Mouse (Mus musculus): ENCODE results near the gene Ccdc27. TPM values are rescaled to one million over a fixed set of nuclear protein-coding genes. Genes with fewer than 3 reads are reported as not detected.

Gene Ccdc27
- polyA plus RNA-seq, 1 experiment from 2014 or later: 0.10 TPM

DNA sequence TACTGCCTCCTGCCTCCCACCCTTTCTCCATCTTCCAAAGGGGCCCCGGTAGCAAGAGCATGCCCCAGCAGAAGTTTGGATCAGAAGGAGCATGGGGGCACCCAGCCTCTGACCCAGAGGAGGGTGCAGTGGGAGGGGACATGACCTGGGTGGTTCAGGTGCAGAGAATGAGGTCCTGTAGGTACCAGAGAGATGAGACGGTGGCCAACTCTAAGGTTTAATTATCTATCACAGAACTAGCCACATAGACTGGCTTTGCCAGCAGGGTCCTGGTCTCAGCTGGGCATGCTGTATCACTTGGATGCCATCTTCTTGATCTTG, 16.1 kb downstream of the Ccdc27 start:
- no peak for ATAC-seq (ENCODE audit: insufficient number of reproducible peaks, low FRiP score)
- Histone ChIP-seq H3K9me3 (replicated peaks) (no peaks in the 10 kb centered on the region), H3K4me1 (replicated peaks) (peaks cover 47% of the 10 kb centered on the region), H3K4me2 (peak overlapping the region; percentile 87), H3K27ac (ENCODE audit: poor library complexity, severe bottlenecking) (no peak overlapping the region), H3K36me3 (peaks cover 17% of the 10 kb centered on the region), H3K9ac (peak overlapping the region; percentile 80), H3K27me3 (replicated peaks) (peaks cover 5% of the 10 kb centered on the region; the same call in 1 of the 2 replicates), H3K4me3 (peak overlapping the region; percentile 56)
- WGBS: 35% methylated on average over 2 of the region's 2 CpGs

DNA sequence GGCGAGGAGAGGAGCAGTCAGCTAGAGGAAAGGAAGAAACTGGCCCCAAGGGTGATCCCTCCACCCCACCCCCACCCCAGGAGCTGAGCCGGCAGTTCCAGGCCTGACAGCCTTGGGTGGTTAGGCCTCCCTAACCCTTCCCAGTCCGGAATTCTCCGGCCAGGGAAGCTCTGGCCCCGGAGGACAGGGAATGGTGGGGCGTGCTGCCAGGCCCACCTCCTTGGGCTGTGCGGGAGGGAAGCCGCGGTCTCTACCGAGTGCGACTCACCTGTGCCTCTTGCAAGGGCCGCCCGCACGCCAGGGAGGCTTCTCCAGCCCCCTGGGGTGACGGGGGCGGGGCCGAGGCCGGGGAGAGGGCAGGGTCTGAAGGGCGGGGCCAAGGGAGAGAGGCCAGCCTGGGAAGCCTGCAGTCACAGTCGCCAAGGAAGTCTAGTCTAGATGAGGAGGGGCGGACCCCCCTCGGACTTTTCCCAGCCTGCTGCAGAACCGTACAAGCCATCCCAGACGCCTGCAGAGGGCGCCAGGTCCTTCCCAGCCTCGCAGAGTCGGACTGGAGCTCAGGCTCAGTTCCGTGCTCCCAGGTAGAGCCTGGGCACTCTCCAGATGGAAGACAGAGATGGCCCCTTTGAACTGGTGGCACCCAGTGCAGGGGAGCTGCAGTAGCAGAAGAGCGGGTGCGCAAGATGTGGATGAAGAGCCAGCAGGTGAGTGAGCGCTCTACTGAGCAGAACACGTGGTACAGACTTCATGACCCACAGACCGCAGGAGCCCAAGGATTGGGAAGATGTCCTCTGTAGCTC, 16.6 kb downstream of the Ccdc27 start, which contains the start of gene Smim1:
Gene Smim1, minus strand, starts transcription at position 590 of the 800 bp plus-strand sequence.
- Histone ChIP-seq H3K9ac (peak within 1 kb of the TSS; percentile 80), H3K9me3 (replicated peaks) (no peaks in the 10 kb centered on the region), H3K4me2 (peak within 1 kb of the TSS; percentile 87), H3K4me1 (replicated peaks) (peaks cover 47% of the 10 kb centered on the region), H3K27ac (ENCODE audit: poor library complexity, severe bottlenecking) (peak within 1 kb of the TSS; percentile 71), H3K36me3 (peaks cover 23% of the 10 kb centered on the region), H3K27me3 (replicated peaks) (peaks cover 5% of the 10 kb centered on the region; the same call in 1 of the 2 replicates), H3K4me3 (peak within 1 kb of the TSS; percentile 56)
- ATAC-seq (ENCODE audit: insufficient number of reproducible peaks, low FRiP score): peak; percentile 68
- 1% methylated on average over 30 of the region's 33 CpGs for WGBS

DNA sequence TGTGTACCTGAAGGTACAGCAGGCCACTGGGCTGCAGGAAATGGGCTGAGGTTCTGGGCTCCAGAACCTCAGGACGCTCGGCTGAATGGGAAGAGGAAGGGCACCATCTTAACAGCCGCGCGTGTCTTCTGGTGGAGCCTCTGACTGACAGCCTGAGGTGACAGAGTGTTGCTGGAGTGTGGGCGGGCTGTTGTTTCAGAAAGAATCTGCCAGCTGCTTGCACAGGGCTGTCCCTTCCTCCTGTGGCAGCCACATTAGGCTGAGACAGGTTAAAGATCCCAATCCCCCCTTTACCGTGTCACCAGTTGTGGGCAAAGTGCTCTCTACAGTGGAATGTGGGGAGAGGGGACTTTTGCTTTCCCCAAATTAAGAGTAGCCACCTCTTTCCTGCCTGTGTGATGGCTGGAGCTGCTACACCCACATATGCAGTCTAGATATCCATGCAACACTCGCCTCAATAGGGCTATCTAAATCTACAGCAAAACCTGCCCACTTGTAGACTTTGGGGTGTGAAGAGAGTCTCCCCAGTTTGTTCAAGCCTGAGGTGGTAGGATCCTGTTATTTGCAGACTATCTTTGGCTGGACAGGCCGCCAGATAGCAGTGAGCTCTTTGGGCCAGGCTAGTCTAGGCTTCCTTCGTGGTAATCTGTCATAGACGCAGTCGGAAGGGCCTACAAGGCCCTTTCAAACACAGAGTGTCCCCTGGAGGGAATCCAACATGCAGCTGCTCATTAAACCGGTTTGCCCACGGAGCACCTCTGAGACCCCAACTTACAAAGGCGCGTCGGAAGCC, 17.6 kb downstream of the Ccdc27 start:
- peak overlapping the region; percentile 87 for H3K4me2 ChIP-seq
- peaks cover 47% of the 10 kb centered on the region for H3K4me1 ChIP-seq (replicated peaks)
- H3K36me3 ChIP-seq: peaks cover 32% of the 10 kb centered on the region
- H3K4me3 ChIP-seq: peak overlapping the region; percentile 56
- H3K9me3 ChIP-seq (replicated peaks): no peaks in the 10 kb centered on the region
- H3K9ac ChIP-seq: peak overlapping the region; percentile 80
- no peak for ATAC-seq (ENCODE audit: insufficient number of reproducible peaks, low FRiP score)
- 14% methylated on average over 17 of the region's 17 CpGs for WGBS
- peak overlapping the region; percentile 71 for H3K27ac ChIP-seq (ENCODE audit: poor library complexity, severe bottlenecking)
- peaks cover 5% of the 10 kb centered on the region; the same call in 1 of the 2 replicates for H3K27me3 ChIP-seq (replicated peaks)

DNA sequence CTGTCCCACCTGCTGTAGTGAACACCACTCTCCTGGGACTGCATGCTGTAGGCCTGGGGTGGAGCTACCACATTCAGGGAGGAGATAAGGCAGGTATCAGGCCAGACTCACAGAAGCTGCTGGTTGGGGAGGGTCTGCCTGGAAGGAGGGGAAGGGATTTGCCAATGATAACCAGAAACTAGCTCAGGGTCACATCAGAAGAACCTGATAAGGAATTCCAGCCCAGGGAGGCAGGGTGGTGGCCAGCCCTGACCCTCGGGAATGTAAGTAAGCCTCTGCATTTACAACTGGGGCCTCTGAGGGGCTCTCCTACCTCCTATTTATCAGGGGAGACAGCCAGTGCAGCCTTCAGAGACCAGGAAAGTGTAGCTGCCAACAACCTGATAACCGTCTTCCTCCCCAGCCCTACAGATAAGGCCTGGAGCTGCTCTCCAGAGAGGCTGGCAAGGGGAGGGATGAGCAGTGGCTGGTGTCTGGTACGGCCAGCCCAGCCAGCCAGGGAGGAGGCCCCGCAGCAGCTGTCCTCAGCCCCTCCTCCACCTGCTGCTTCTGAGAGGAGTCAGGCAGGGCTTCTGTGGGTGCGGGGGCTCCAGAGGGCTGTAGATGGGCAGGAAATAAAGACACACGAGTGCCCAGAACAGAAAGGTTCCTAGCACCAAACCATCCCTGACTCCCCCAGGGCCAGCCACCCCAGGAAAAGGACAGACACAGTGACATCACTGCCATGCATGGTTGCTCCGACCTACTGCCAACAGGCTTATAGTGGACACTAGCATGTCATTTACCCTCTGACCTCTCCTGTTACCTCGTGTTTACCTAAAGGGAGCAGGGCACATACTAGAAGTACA, 18.5 kb downstream of the Ccdc27 start:
- Histone ChIP-seq H3K27ac (ENCODE audit: poor library complexity, severe bottlenecking) (peak overlapping the region; percentile 71), H3K27me3 (replicated peaks) (peaks cover 5% of the 10 kb centered on the region; the same call in 1 of the 2 replicates), H3K9me3 (replicated peaks) (no peaks in the 10 kb centered on the region), H3K4me3 (peak overlapping the region; percentile 56), H3K9ac (peak overlapping the region; percentile 80), H3K4me1 (replicated peaks) (peaks cover 47% of the 10 kb centered on the region), H3K4me2 (peak overlapping the region; percentile 87), H3K36me3 (peaks cover 42% of the 10 kb centered on the region)
- peak; percentile 79 for ATAC-seq (ENCODE audit: insufficient number of reproducible peaks, low FRiP score)
- 8% methylated on average over 8 of the region's 8 CpGs for WGBS

DNA sequence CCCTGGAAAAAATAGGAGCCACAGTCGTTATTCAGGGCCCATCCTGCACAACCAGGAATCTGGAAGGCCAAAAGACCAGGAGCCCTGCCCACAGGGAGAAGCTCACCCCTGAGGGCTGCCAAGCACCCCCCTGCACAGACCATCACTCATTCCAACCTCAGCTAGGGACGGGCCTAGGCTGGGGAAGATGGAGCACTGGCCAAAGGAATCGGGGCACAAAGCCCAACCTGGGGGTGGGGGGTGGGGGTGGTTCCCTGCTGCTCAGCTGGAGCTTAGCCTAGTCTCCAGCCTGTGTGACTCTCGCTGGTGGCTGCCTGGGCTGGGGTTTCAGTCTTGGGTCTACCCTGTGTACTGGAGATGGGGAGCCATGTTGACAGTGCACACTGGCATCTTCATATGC, 19.6 kb downstream of the Ccdc27 start:
- H3K27ac ChIP-seq (ENCODE audit: poor library complexity, severe bottlenecking): 0 out of 2 replicates have a peak overlapping the region, but pooled peaks have one; percentile 23
- no peak overlapping the region for H3K4me3 ChIP-seq
- peak overlapping the region; percentile 87 for H3K4me2 ChIP-seq
- peaks cover 5% of the 10 kb centered on the region; the same call in 1 of the 2 replicates for H3K27me3 ChIP-seq (replicated peaks)
- WGBS: 37% methylated on average over 4 of the region's 4 CpGs
- ATAC-seq (ENCODE audit: insufficient number of reproducible peaks, low FRiP score): no peak
- peaks cover 47% of the 10 kb centered on the region for H3K4me1 ChIP-seq (replicated peaks)
- peaks cover 53% of the 10 kb centered on the region for H3K36me3 ChIP-seq
- no peaks in the 10 kb centered on the region for H3K9me3 ChIP-seq (replicated peaks)
- H3K9ac ChIP-seq: no peak overlapping the region

DNA sequence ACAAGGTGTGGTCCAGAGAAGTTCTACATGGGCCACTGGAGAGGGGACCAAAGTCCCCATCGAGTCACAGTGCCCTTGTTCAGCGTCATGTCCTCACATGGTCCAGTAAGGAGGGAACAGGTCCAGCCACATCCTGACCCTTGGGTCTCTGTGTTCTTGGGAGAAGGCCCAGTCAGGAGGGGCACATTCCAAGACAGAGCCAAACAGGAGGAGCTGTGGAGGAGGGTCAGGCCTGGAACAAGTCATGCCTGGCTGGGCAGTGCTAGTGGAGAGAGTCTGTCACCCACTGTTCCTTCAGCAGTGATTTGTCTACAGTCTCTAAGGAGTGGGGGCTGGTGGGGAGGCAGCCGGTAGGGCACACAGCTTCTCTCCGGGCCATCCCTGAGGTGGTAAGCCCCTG, 20.1 kb downstream of the Ccdc27 start:
- peaks cover 5% of the 10 kb centered on the region; the same call in 1 of the 2 replicates for H3K27me3 ChIP-seq (replicated peaks)
- H3K27ac ChIP-seq (ENCODE audit: poor library complexity, severe bottlenecking): 0 out of 2 replicates have a peak overlapping the region, but pooled peaks have one; percentile 23
- H3K36me3 ChIP-seq: peaks cover 57% of the 10 kb centered on the region
- H3K4me3 ChIP-seq: no peak overlapping the region
- no peak overlapping the region for H3K4me2 ChIP-seq
- WGBS: 66% methylated on average over 4 of the region's 4 CpGs
- H3K4me1 ChIP-seq (replicated peaks): peaks cover 47% of the 10 kb centered on the region
- H3K9ac ChIP-seq: no peak overlapping the region
- ATAC-seq (ENCODE audit: insufficient number of reproducible peaks, low FRiP score): no peak
- H3K9me3 ChIP-seq (replicated peaks): no peaks in the 10 kb centered on the region

DNA sequence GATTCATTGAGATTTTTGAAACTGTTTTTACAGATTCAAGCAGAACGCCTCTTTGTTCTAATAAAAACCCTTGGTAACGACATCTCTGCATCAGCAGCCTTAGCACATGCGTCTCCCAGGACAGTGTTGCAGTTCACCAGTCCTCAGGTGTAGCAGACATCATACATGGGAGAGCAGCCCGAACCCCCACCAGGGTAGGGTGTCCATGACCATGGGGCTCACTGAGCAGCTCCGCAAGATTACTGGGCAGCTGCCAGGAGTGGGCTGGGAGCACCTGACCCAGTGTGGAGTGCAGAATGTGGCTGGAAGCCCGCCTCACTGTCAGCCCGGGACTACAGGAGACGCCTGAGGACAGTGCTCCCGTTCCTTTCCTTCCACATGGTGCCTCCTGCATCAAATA, 21.0 kb downstream of the Ccdc27 start:
- H3K36me3 ChIP-seq: peaks cover 67% of the 10 kb centered on the region
- no peak overlapping the region for H3K9ac ChIP-seq
- no peaks in the 10 kb centered on the region for H3K9me3 ChIP-seq (replicated peaks)
- ATAC-seq (ENCODE audit: insufficient number of reproducible peaks, low FRiP score): no peak
- WGBS: 80% methylated on average over 9 of the region's 9 CpGs
- peaks cover 44% of the 10 kb centered on the region for H3K4me1 ChIP-seq (replicated peaks)
- no peak overlapping the region for H3K27ac ChIP-seq (ENCODE audit: poor library complexity, severe bottlenecking)
- peaks cover 2% of the 10 kb centered on the region; the same call in 1 of the 2 replicates for H3K27me3 ChIP-seq (replicated peaks)
- no peak overlapping the region for H3K4me2 ChIP-seq
- no peak overlapping the region for H3K4me3 ChIP-seq

DNA sequence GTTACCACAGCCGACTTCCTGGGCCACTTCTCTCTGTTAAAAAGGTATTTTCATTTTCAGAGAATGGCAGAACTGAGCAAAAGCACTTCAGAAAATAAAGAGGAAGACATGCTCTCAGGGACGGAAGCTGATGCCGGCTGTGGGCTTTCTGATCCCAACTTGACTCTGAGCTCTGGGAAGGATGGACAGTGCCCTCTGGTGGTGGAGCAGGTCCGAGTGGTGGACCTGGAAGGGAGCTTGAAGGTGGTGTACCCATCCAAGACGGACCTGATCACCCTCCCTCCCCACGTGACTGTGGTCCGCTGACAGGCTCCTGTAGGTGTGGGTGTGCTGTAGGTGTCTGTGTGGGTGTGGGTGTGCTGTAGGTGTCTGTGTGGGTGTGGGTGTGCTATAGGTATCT, 22.9 kb downstream of the Ccdc27 start:
- no peak overlapping the region for H3K9ac ChIP-seq
- no peak for ATAC-seq (ENCODE audit: insufficient number of reproducible peaks, low FRiP score)
- H3K27ac ChIP-seq (ENCODE audit: poor library complexity, severe bottlenecking): no peak overlapping the region
- H3K4me1 ChIP-seq (replicated peaks): peaks cover 25% of the 10 kb centered on the region
- no peaks in the 10 kb centered on the region for H3K9me3 ChIP-seq (replicated peaks)
- H3K4me3 ChIP-seq: no peak overlapping the region
- H3K36me3 ChIP-seq: peaks cover 84% of the 10 kb centered on the region
- no peak overlapping the region for H3K4me2 ChIP-seq
- no peaks in the 10 kb centered on the region for H3K27me3 ChIP-seq (replicated peaks)
- WGBS: 73% methylated on average over 7 of the region's 7 CpGs

DNA sequence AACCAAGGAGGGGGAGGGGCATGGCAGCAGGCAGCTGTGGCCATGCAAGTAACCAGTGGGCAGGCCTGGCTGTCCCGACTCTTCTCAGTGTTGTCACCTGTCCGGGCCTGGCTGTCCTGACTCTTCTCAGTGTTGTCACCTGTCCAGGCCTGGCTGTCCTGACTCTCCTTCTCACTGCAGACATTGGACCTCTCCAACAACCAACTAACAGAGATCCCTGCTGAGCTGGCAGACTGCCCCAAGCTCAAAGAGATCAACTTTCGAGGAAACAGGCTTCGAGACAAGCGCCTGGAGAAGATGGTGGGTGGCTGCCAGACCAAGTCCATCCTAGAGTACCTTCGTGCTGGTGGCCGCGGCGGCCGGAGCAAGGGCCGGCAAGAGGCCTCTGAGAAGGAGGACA, 27.0 kb downstream of the Ccdc27 start:
- H3K27ac ChIP-seq (ENCODE audit: poor library complexity, severe bottlenecking): no peak overlapping the region
- no peak for ATAC-seq (ENCODE audit: insufficient number of reproducible peaks, low FRiP score)
- H3K4me2 ChIP-seq: no peak overlapping the region
- no peaks in the 10 kb centered on the region for H3K27me3 ChIP-seq (replicated peaks)
- H3K4me3 ChIP-seq: no peak overlapping the region
- 93% methylated on average over 11 of the region's 11 CpGs for WGBS
- no peak overlapping the region for H3K9ac ChIP-seq
- H3K4me1 ChIP-seq (replicated peaks): peaks cover 18% of the 10 kb centered on the region
- no peaks in the 10 kb centered on the region for H3K9me3 ChIP-seq (replicated peaks)
- H3K36me3 ChIP-seq: peaks cover 65% of the 10 kb centered on the region

DNA sequence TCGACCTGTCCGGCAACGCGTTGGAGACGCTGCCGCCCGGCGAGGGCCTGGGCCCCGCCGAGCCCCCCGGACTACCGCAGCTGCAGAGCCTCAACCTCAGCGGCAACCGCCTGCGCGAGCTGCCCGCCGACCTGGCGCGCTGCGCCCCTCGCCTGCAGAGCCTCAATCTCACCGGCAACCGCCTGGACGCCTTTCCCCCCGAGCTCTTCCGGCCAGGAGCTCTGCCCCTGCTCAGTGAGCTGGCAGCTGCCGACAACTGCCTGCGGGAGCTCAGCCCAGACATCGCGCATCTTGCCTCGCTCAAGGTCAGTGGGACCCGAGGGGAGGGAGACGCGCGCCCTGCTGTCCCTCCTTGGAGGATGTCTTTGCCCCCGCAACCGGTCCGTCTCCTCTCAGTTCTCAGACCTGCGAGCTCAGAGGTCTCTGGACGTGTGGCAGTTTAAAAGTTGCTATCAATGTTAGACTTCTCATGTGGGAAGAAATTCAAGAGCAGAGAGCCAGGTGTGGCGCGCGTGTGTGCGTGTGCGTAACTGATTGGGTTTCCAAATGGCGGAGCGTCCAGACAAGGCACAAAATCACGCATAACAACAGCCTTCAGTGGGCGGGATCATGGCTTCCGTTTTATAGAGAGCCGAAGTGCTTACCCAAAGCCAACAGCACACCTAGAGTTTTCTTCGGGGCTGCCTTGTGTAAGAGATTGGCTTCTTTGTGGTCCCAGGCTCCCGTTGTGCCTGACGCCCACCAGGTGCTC, 30.2 kb downstream of the Ccdc27 start:
- peaks cover 18% of the 10 kb centered on the region for H3K4me1 ChIP-seq (replicated peaks)
- H3K9me3 ChIP-seq (replicated peaks): no peaks in the 10 kb centered on the region
- H3K36me3 ChIP-seq: peaks cover 35% of the 10 kb centered on the region
- 1% methylated on average over 55 of the region's 55 CpGs for WGBS
- ATAC-seq (ENCODE audit: insufficient number of reproducible peaks, low FRiP score): no peak; the same call in 1 of the 2 replicates
- H3K9ac ChIP-seq: peak overlapping the region; percentile 96
- H3K4me3 ChIP-seq: peak overlapping the region; percentile 79
- peak overlapping the region; percentile 92 for H3K4me2 ChIP-seq
- no peaks in the 10 kb centered on the region for H3K27me3 ChIP-seq (replicated peaks)
- 0 out of 2 replicates have a peak overlapping the region, but pooled peaks have one; percentile 10 for H3K27ac ChIP-seq (ENCODE audit: poor library complexity, severe bottlenecking)
